Mouse (Mus musculus) forebrain, embryonic 16.5 days (tissue): ENCODE data around the gene Gm20388. TPM values are rescaled to one million over a fixed set of nuclear protein-coding genes. Genes with fewer than 3 reads are reported as not detected.
A peak's percentile ranks its signal among the peaks of the same experiment; 100 is the strongest.

ENCODE experiments used
- ATAC-seq: fragments of 200-750 bp; cut with Nextera tagmentation; 2 replicates; pipeline ENCODE4 v1.8.0; 2017; ENCODE audit warnings: mild to moderate bottlenecking, moderate library complexity
- H3K27ac ChIP-seq: fragments of 300-500 bp; sonication (generic); 2 replicates; pipeline ENCODE4 v1.5.1; 2014; ENCODE audit warnings: low read length, control low read depth
- H3K27me3 ChIP-seq: fragments of 300-500 bp; sonication (generic); replicated peaks from 2 replicates; pipeline ENCODE4 v1.6.1; 2014; ENCODE audit warnings: low read length; ENCODE audit not compliant: control insufficient read depth, insufficient read depth
- H3K36me3 ChIP-seq: fragments of 300-500 bp; sonication (generic); 2 replicates; pipeline ENCODE4 v1.6.1; 2014; ENCODE audit not compliant: control insufficient read depth, insufficient read depth
- H3K4me1 ChIP-seq: fragments of 300-500 bp; sonication (generic); replicated peaks from 2 replicates; pipeline ENCODE4 v1.6.1; 2014; ENCODE audit warnings: low read length; ENCODE audit not compliant: control insufficient read depth, insufficient read depth
- H3K4me2 ChIP-seq: fragments of 300-500 bp; sonication (generic); 2 replicates; pipeline ENCODE4 v1.6.1; 2014; ENCODE audit warnings: mild to moderate bottlenecking, low read length, control low read depth
- H3K4me3 ChIP-seq: fragments of 300-500 bp; sonication (generic); replicated peaks from 2 replicates; pipeline ENCODE4 v1.5.1; 2014; ENCODE audit warnings: mild to moderate bottlenecking, low read length, control low read depth
- H3K9ac ChIP-seq: fragments of 300-500 bp; sonication (generic); replicated peaks from 2 replicates; pipeline ENCODE4 v1.6.1; 2014; ENCODE audit warnings: low read depth, low read length, control low read depth
- H3K9me3 ChIP-seq: fragments of 300-500 bp; sonication (generic); 2 replicates; pipeline ENCODE4 v1.6.1; 2016; ENCODE audit warnings: low read length; ENCODE audit not compliant: control insufficient read depth
- WGBS: fragments of 180-500 bp; shearing (Covaris S2); extraction: QIAGEN DNeasy Blood & Tissue Kit; methylation state at CpG from one replicate; pipeline ENCODE4 v1.1.7; 2014; 5-methylcytosine and 5-hydroxymethylcytosine counted together
- polyA plus RNA-seq: library from polyadenylated mRNA; unstranded; fragments of >200 nt; fragmentation: Nextera tagmentation; extraction: Ambion mirVana; gene quantifications from 2 replicates; pipeline ENCODE4 v1.2.1, GENCODE M21; 2015

Gm20388 gene
- polyA plus RNA-seq, 1 experiment from 2014 or later: 4.7 TPM

DNA sequence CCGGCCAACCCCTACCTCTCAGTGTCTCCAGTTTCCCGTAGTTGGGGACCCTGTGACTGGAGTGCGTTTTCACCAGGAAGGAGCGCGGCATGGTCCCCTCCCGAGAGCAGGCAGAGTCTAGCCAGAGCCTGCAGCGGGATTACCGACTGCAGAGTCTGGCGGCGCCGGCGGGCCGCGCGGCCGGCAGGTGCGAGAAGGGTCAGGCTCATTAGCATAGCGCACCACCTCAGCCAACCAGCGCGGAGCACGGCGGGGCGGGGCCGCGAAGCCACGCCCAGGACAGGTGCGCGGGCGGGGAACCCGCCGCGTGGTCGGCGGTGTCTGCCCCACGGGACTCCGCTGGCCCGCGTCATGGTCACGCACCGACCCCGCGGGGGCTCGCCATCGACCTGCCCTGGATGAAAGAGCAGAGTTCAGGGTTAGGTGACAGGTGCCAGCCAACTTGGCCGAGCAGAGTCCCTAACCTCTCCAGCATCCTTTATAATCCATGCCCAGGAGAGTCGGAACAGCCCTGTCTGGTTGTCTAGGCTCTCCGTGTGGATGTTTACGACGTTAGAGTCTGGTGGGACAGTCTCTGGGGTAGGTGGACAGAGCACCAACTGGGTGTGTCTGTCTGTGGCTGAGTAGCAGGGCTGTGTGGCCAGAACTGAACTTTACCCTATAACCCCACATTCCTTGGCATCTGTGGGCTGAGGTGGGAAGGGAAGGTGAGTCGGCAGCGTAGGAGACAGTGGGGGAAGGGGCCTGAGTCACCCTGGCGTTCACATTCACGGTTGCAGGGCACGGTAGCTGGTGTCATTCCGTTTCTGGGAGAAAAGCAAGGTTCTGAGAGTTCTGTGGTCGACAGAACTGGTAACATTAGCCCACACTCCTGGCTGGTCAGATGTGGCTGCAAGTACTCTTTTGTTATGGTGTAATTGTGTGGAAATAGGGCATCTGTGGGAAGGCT, 2550.2 kb downstream of the Gm20388 start, which contains the start of gene Snai3:
Gene Snai3 (minus strand): TSS at position 210 of the 949 bp plus-strand sequence.
- no peak for ATAC-seq
- 2% methylated on average over 56 of the region's 56 CpGs for WGBS
- peak within 1 kb of the TSS; percentile 35 for H3K4me3 ChIP-seq
- no peak within 1 kb of the TSS for H3K27ac ChIP-seq
- H3K4me2 ChIP-seq: peak within 1 kb of the TSS; percentile 66
- H3K9ac ChIP-seq: no peak within 1 kb of the TSS
- H3K36me3 ChIP-seq: 0 out of 2 replicates have a peak, but pooled peaks cover 3% of the 10 kb centered on the region
- H3K9me3 ChIP-seq: no peaks in the 10 kb centered on the region
- H3K27me3 ChIP-seq: peaks cover 48% of the 10 kb centered on the region
- peaks cover 7% of the 10 kb centered on the region for H3K4me1 ChIP-seq

GRCm38 (mm10) chr8:122461473-122462148, 2551.0 kb downstream of the Gm20388 start:
- Histone ChIP-seq H3K9ac (no peak overlapping the region), H3K9me3 (no peaks in the 10 kb centered on the region), H3K4me2 (no peak overlapping the region), H3K36me3 (0 out of 2 replicates have a peak, but pooled peaks cover 3% of the 10 kb centered on the region), H3K4me1 (peaks cover 7% of the 10 kb centered on the region), H3K4me3 (no peak overlapping the region), H3K27ac (no peak overlapping the region), H3K27me3 (peaks cover 43% of the 10 kb centered on the region)
- WGBS: 58% methylated on average over 11 of the region's 11 CpGs
- no peak for ATAC-seq

DNA sequence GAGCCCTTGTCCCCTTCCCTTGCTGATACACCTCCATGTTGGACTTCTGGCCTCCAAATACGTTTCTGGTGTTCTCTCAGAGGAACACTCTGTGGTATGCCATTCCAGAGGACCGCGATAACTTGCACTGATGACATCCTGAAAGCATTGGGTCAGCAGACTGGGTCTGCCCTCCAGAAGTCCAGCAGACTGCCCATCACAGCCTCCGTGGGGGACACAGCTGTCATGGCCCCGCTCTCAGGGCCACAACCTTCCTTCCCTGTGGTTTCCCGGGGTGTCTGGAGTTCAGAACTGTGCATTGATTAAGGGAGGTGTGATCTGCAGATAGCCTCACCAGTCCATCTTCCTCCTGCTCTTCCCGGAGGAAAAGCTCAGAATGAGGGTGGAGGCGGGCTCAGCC, 2551.9 kb downstream of the Gm20388 start:
- Histone ChIP-seq H3K27ac (no peak overlapping the region), H3K4me2 (no peak overlapping the region), H3K9me3 (no peaks in the 10 kb centered on the region), H3K4me1 (peaks cover 7% of the 10 kb centered on the region), H3K4me3 (no peak overlapping the region), H3K36me3 (peaks cover 5% of the 10 kb centered on the region; the same call in 1 of the 2 replicates), H3K27me3 (peaks cover 39% of the 10 kb centered on the region), H3K9ac (no peak overlapping the region)
- WGBS: 72% methylated on average over 8 of the region's 8 CpGs
- no peak for ATAC-seq

- H3K4me3 ChIP-seq: no peak overlapping the region
- no peak overlapping the region for H3K27ac ChIP-seq
- H3K9me3 ChIP-seq: no peaks in the 10 kb centered on the region
- H3K27me3 ChIP-seq: peaks cover 35% of the 10 kb centered on the region
- H3K36me3 ChIP-seq: peaks cover 5% of the 10 kb centered on the region; the same call in 1 of the 2 replicates
- no peak overlapping the region for H3K9ac ChIP-seq
- H3K4me1 ChIP-seq: peaks cover 7% of the 10 kb centered on the region
- 68% methylated on average over 12 of the region's 12 CpGs for WGBS
- no peak overlapping the region for H3K4me2 ChIP-seq
- no peak for ATAC-seq
Measured at GRCm38 (mm10) chr8:122463651-122464640, 2553.3 kb downstream of the Gm20388 start.

DNA sequence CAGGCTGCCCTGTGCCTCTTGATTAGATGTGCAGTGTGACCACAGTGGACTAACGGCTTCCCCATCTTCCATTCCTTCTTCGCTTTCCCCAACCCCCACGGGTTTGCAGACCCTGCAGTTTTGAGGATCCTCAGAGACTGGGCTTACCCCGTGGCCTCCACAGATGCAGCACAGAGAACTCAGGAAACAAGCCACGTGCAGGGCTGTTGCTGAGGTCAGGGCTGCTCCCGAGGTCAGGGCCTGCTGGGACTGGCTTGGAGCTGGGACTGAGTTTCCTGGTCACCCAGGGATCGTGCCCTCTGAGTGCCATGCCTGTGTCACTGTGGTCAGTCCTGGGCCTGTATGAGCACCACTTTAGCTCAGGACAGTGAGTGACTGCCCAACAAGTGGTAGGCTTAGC, 2554.3 kb downstream of the Gm20388 start:
- Histone ChIP-seq H3K4me1 (peaks cover 7% of the 10 kb centered on the region), H3K27ac (no peak overlapping the region), H3K9me3 (no peaks in the 10 kb centered on the region), H3K36me3 (peaks cover 5% of the 10 kb centered on the region; the same call in 1 of the 2 replicates), H3K4me2 (no peak overlapping the region), H3K9ac (no peak overlapping the region), H3K4me3 (no peak overlapping the region), H3K27me3 (peaks cover 28% of the 10 kb centered on the region)
- WGBS: 81% methylated on average over 7 of the region's 7 CpGs
- ATAC-seq: no peak

GRCm38 (mm10) chr8:122467816-122468215, 2557.2 kb downstream of the Gm20388 start:
- ATAC-seq: no peak
- Histone ChIP-seq H3K4me3 (no peak overlapping the region), H3K27me3 (no peaks in the 10 kb centered on the region), H3K9me3 (no peaks in the 10 kb centered on the region), H3K9ac (no peak overlapping the region), H3K36me3 (peaks cover 5% of the 10 kb centered on the region; the same call in 1 of the 2 replicates), H3K4me1 (no peaks in the 10 kb centered on the region), H3K4me2 (no peak overlapping the region), H3K27ac (no peak overlapping the region)
- WGBS: 92% methylated on average over 13 of the region's 13 CpGs

DNA sequence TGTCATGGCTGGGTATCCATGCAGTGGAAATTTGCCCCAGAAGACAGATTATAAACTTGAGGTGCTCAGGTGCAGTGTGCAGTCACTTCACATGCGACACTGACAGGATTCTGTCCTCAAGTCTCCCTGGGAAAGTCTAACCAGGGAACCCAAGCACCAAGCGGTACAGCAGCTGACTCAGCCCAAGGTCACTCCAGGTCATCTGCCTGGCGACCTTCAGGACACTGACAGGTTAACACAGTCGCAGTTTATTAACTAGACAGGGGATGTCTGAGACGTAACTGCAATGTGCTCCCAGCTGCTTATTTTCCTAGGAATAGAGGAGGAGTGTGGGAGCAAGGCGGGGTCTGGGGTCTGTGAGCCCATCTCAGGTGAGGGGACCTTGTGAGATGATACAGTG, 2558.8 kb downstream of the Gm20388 start:
- Histone ChIP-seq H3K27me3 (no peaks in the 10 kb centered on the region), H3K4me2 (no peak overlapping the region), H3K36me3 (peaks cover 5% of the 10 kb centered on the region; the same call in 1 of the 2 replicates), H3K9me3 (no peaks in the 10 kb centered on the region), H3K4me1 (peaks cover 3% of the 10 kb centered on the region), H3K9ac (no peak overlapping the region), H3K27ac (no peak overlapping the region), H3K4me3 (no peak overlapping the region)
- ATAC-seq: no peak
- WGBS: 85% methylated on average over 6 of the region's 6 CpGs

- Histone ChIP-seq H3K4me1 (peaks cover 9% of the 10 kb centered on the region), H3K9ac (no peak overlapping the region), H3K36me3 (peaks cover 5% of the 10 kb centered on the region; the same call in 1 of the 2 replicates), H3K27me3 (no peaks in the 10 kb centered on the region), H3K4me2 (no peak overlapping the region), H3K4me3 (no peak overlapping the region), H3K27ac (no peak overlapping the region), H3K9me3 (no peaks in the 10 kb centered on the region)
- 88% methylated on average over 10 of the region's 10 CpGs for WGBS
- no peak for ATAC-seq
Measured at GRCm38 (mm10) chr8:122469965-122470364, 2559.3 kb downstream of the Gm20388 start.
